Mouse (Mus musculus) urinary bladder, adult 18-20 months (tissue): ENCODE results near the gene Zfp467.
A peak's percentile ranks its signal among the peaks of the same experiment; 100 is the strongest.

Experiments used
- DNase-seq, 2 experiments: peaks; one replicate each; pipeline ENCODE4 v3.0.0; 2022; ENCODE audit warnings: low spot score in 2 of 2, mixed read lengths in 2 of 2

The Zfp467 gene

GRCm38 (mm10) chr6:48445181-48446101 is at the start of gene Zfp467:
Gene Zfp467, minus strand, starts transcription at chr6:48445825.
- DNase-seq = peak; percentile 55 to 65

DNA sequence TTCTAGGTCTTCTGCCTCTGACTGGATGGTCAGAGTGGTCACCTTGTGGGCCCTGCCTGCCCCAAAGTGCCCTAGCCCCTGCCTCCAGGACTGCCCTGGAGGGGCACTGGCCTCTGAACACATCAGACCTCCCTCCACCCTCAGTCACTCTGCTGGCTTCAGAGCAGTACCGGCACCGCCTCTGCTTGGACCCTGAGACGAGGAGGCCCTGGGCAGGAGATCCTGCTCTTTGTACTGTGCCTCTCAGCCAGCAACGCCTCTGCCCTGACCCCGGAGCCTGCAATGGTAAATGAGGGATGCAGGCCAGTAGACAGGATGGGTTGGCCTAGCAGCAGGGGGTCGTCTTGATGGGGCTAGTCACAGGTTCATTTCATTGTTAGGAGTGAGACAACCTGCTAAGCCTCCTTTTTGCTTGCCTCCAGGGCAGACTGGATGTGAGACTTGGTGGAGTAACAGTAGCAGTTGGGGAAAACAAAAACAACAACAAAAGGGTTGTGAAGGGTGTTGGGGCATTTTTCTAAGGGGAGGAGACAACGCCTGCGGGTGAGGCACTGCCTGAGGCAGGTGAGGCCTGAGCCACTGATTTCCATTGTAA is 47.6 kb upstream of the Zfp467 start:
- no peak for DNase-seq

DNA sequence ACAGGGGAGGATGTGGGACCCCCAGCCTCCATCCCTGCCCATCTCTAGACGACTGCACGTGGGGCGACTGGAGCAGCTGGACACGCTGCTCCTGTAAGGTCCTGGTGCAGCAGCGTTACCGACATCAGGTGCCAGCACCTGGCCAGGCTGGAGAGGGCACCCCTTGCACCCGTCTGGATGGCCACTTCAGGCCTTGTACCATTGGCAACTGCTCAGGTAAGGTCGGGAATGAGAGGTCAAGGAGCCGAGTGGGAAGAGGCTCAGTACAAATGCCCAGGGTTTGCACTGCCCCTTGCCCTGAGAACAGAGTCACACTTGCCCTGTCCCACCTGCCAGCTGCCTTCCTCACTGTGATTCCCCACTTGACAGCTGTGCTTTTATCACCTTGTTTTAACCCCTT is 45.7 kb upstream of the Zfp467 start:
- no peak for DNase-seq

DNA sequence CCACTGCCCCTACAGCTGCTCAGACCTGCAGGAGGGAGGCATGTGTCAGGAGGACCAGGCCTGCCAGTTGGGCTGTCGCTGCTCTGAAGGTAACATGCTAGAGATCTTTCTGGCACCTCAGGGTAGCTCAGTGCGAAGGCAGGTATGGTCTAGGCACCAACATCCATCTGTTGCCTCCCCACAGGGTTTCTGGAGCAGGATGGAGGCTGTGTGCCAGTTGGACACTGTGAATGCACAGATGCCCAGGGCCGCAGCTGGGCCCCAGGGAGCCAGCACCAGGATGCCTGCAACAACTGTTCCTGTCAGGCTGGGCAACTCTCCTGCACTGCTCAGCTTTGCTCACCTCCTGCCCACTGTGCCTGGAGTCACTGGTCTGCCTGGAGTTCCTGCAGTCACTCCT is 44.1 kb upstream of the Zfp467 start:
- no peak for DNase-seq

GRCm38 (mm10) chr6:48487747-48488725 is 42.4 kb upstream of the Zfp467 start:
- DNase-seq = no peak

DNA sequence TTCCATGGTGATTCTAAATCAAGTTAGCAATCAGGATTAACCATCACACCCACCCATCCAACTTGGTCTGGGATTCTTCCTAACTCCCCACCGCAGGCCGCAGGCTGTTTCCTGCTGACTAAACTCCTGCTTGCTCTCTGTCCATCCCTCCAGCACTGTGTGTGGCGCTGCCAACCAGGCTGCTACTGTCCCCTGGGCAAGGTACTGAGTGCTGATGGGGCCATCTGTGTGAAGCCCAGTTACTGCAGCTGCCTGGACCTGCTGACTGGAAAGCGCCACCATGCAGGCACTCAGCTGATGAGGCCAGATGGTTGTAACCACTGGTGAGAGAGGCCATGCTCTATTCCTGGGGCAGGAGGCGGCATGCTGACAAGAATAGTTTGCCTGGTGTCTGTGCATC is 36.9 kb upstream of the Zfp467 start:
- DNase-seq = no peak

DNA sequence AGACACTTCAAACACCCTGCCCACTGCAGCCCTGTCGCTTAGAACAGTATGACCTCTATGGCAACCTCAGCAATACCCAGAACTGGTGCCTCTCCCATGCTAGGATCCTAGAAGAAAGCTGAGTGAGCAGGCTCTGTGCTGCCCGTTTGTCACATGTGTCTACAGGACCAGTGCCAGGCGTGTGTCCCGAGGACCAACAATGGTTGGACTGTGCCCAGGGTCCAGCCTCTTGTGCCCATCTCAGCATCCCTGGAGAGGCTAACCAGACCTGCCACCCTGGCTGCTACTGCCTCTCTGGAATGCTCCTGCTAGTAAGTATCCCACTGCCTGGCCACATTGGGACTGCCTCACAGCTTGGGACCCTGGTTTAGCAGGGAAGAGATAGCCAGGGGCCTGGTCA is 32.8 kb upstream of the Zfp467 start:
- DNase-seq = no peak

GRCm38 (mm10) chr6:48470739-48471138 is 25.1 kb upstream of the Zfp467 start:
- no peak for DNase-seq

DNA sequence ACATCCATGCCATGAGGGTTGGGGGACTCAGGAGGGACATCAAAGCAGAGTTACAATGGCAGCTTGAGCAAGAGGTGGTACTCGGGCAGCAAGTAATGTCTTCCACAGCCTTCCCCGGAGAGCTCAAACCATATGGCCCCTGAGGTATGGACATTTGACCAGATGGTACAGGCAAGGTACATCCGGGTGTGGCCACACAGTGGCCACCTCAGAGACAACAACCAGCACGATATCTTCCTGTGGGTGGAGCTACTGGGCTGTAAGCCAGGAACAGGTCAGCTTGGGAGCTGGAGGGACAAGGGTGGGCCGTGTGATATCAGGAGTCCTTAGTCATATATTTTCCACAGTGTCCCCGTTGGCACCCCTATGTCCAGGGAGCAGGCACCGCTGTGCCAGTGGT is 21.9 kb upstream of the Zfp467 start:
- no peak for DNase-seq

DNA sequence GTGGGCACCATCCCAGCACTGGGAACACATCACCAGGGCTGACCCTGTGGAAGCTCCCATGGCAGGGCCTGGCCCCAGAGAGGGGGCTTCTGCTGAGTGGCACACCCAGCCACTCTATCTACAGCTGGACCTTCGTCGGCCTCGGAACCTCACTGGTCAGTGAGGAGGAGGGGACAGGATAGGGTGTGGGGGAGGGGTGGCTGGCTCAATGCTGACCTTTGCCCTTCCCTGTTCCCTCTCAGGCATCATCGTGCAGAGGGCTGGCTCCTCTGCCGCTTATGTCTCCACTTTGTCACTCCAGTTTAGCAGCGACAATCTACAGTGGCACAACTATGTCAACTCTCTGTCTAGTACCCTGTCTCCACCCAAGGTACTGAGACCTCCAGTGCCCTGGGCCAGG is 21.1 kb upstream of the Zfp467 start:
- no peak for DNase-seq

DNA sequence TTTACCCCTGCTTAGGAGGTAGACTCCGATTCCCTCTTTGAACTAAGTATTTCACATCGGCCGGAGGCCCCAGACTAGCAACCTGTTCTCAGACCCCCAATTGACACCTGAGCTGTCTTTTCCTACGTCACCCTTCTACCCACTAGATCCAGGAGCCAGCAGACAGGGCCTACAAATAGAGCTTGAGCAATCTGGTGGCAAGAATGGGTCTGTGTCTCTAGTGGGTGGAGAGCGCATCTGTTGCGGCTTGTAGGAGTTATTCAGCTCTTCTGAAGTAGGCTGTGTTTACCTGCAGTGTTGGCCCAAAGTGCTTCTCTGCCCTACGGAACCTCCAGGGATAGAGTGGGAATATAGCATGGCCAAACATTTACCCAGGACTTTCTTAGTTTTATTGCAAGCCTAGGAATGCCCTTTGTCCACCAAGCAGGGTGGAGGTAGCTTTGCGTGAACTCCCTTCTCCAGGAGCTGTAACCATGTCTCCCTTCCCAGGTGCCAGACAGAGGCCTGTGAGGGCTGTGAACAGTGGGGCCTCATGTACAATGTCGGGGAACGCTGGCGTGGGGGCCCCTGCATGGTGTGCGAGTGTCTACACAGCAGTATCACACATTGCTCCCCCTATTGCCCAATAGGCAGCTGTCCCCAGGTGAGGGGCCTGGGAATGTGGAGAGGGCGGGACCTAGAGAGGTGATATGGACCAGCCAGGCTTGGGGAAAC is 19.5 kb upstream of the Zfp467 start:
- no peak for DNase-seq

- DNase-seq = no peak
These were observed 7.1 kb upstream of the Zfp467 start for GRCm38 (mm10) chr6:48452771-48453170.

DNA sequence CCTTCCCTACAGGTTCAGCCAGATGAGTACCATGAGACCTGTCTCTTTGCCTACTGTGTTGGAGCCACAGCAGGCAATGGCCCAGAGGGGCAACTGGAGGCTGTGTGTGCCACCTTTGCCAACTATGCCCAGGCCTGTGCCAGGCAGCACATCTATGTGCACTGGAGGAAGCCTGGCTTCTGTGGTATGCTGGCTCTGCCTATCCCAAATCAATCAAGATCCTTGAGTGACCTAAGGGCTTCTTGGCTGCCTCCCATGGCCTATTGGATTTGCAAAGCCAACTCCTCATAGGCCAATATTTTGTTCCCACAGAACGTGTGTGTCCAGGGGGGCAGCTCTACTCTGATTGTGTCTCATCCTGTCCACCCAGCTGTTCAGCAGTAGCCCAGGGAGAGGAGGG is 6.5 kb upstream of the Zfp467 start:
- DNase-seq = no peak

GRCm38 (mm10) chr6:48448527-48448926 is 2.9 kb upstream of the Zfp467 start:
- DNase-seq = no peak

- DNase-seq = no peak
These were observed 2.3 kb upstream of the Zfp467 start, which contains the start of gene Sspo for GRCm38 (mm10) chr6:48447929-48448328. Gene Sspo, plus strand, starts transcription at chr6:48448229.

GRCm38 (mm10) chr6:48446896-48447295 is 1.3 kb upstream of the Zfp467 start:
- DNase-seq = no peak

GRCm38 (mm10) chr6:48446256-48446655 is 631 bp upstream of the Zfp467 start:
- DNase-seq = no peak

- DNase-seq = peak; percentile 61 to 65
These were observed 1.1 kb downstream of the Zfp467 start for GRCm38 (mm10) chr6:48444310-48445180.

GRCm38 (mm10) chr6:48443592-48444309 is 1.9 kb downstream of the Zfp467 start:
- peak; percentile 94 to 96 for DNase-seq
